Mouse (Mus musculus) CH12F3 (cell line): ENCODE data around the gene Insm1.

Experiments used
- in situ Hi-C: fragments of 300-500 bp; cut with MboI; formaldehyde crosslinking; loops from 2 replicates; pipeline ENCODE4 v1.14.3; 2020; ENCODE audit warnings: low sequenced_read_pairs

Gene Insm1

DNA sequence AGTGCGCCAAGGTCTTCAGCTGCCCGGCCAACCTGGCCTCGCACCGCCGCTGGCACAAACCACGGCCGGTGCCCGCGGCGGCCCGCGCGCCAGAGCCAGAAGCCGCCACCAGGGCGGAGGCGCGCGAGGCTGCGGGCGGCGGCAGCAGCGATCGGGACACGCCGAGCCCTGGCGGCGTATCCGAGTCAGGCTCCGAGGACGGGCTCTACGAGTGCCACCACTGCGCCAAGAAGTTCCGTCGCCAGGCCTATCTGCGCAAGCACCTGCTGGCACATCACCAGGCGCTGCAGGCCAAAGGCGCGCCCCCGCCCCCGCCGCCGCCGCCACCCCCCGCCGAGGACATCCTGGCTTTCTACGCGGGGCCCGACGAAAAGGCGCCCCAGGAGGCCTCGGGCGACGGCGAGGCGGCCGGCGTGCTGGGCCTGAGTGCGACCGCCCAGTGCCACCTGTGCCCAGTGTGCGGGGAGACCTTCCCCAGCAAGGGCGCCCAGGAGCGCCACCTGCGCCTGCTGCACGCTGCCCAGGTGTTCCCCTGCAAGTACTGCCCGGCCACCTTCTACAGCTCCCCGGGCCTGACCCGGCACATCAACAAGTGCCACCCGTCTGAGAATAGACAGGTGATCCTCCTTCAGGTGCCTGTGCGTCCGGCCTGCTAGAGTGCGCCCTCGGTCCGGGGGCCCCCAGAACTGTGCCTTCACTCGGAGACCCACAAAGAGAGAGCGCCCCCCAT, 1.6 kb downstream of the Insm1 start:
- in situ Hi-C loops, result no loop called here

DNA sequence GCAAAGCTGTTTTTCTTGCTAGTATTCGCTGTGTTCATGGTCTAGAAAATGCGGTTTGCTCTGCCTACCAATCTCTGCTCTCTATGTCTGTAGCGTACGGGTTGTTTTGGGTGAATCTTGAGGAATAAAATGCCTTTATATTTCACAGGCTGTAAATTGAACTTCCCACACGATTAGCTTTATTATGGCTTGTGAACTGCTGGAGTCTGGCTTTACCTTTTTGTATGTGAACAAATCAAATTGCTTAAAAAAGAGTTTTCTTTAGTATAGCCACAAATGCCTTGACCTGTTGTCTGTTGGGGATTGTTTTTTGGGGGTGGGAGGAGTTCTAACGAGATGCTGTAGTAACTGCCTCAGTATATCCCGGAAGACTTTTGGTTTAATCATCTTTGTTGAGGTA, 2.4 kb downstream of the Insm1 start:
- in situ Hi-C loops, result no loop called here

DNA sequence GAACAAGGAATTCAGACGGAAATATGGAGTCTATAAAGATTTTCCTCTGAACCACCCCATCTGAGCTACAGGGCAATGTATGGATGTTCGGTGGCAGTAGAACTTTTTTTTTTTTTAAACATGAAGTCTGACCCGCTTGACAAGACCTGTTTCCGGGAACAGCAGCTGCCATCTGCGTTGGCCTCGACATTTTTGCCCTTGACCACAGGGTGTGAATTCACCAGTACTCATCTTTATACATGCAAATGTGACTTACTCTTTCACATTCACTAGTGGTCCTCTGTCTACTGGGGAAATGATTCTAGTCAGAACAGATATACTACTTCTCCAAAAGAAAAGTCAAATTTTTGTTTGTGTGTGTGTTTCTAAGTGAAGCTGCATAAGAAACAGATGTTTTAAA, 4.1 kb downstream of the Insm1 start:
- in situ Hi-C loops, result no loop called here

DNA sequence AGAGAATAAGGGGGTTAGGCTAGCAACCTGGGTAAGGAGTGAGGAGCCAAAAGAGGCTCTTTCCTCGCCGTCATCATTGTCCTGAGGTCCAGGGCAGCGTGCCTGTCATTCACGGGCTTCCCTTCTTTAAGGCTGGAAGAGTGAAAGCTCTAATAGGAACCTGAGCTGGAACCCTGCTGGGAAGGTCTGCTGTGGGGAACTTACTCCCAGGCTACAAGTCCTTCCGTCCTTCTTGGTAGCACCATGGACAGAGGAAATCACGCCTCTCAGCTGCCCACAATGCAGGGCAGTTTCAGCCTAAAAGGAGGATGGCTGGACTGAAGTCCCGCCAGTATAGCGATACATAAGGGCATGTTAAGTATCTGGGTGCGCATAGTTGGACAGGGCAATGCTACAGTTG, 4.8 kb downstream of the Insm1 start:
- in situ Hi-C loops, result no loop called here

DNA sequence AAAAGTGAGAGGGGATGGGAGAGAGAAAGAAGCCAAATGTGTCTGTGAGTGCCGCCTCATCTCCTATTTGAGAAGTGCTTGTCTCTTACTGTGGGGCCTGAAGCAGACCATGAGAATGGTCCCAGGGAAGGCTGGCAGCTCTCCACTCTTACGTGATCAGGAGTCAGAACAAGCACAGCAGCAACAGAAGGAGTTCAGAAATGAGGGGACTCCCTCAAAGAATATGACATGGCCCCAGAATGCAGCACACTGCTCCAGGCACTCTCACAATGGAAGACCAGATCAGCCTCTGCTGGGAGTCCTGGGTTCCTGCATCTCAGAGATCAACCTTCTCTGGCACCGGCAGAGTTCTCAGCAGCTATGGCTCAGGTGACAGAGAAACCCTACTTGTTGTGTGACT, 5.9 kb downstream of the Insm1 start:
- in situ Hi-C loops, result no loop called here

DNA sequence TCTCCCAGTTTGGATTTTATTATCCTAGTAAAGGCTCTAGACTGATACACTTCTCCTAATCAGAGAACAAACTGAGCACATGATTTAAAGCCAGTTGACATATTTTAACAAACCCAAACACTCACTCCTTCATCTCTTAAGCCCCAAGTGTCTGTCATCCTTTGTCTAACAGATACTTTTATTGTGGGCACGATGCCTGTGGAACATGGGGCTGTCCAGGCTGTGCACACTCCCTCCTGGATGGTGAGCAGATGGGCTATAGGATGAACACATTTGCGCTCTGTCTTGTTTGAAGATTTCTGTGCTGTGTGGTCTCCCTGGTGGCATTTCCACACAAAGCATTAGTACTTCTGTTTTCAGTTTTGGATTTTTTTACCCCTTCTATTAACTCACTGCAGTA, 6.7 kb downstream of the Insm1 start:
- in situ Hi-C loops, result no loop called here

DNA sequence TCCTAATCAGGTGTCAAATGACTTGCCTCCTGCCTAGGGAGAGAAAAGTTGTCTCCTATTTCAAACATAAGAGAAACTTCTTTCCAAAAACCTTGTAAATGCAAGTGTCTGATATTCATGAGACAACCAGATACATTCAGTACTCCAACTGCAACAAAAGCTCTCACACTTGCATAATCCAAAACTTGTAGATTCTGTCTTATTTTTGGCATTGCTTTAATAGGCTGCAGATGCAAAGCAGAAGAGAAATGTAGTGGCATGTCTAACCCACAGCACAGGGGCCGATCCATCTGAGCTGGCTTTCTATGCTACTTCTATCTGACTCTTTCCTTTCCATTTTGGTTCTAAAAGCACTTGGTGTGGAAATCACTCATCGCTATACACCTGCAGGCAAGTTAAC, 9.8 kb downstream of the Insm1 start:
- in situ Hi-C loops, result no loop called here

DNA sequence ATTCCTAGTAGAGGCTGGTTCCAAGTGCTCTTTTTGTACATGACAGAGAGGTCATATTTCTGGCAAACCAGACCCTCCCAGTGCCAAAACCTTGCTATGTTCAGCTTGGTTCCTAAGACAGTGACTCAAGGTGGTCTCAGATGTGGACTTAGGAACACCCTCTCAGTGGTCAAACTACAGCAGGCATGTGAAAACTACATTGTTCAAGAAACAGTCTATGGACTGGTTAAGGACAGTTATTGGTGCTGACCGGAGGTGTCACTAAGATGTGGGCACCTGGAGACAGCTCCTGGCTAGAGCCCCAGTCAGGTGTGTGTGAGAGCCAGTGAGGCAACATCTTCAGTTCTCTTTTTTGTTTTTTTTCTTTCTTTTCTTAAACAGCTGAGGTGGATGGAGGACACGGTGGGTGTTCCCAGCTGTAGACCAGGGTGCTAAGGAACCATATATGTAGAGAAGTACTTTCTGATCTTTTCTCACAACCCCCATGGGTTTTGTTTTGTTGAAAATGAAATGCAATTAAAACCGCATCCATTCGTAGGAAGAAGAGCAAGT, 17.6 kb downstream of the Insm1 start:
- in situ Hi-C loops, result no loop called here

DNA sequence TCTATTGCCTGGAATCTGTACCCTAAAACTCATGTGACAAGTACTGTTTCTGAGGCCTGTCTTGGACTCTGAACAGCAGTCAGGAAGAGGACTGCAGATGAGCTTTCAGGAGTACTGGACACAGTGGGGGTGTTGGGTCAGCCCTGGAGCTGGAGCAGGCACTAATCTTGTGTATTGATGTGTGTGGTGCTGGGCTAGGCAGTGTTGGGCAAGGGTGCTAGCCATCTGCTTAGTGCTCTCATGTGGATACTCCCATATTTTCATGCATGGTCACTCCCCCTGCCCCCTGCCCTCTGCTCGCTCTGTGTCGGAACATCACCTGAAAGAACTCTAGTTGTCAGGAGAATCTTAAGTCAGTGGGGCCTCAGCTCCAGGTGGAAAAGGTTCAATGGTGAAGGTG, 22.3 kb downstream of the Insm1 start:
- in situ Hi-C loops, result no loop called here

DNA sequence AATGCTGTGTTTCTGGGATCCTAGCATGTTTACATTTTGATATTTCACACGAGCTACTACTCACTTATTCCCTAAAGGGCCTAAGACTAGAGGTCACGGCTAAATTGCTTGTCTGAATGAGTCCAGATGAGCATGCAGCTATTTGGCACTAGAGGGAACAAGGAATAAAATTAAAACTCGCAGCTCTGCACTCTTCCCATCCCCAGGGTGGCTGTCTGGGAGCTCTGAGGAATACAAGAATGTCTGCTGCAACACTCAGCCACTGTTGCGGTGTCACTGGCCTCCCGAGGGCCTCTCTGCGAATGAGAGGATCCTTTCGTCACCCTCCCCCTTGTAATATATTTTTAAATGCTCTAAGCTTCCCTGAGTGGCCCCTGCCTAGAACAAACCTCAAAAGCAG, 23.7 kb downstream of the Insm1 start:
- in situ Hi-C loops, result no loop called here

DNA sequence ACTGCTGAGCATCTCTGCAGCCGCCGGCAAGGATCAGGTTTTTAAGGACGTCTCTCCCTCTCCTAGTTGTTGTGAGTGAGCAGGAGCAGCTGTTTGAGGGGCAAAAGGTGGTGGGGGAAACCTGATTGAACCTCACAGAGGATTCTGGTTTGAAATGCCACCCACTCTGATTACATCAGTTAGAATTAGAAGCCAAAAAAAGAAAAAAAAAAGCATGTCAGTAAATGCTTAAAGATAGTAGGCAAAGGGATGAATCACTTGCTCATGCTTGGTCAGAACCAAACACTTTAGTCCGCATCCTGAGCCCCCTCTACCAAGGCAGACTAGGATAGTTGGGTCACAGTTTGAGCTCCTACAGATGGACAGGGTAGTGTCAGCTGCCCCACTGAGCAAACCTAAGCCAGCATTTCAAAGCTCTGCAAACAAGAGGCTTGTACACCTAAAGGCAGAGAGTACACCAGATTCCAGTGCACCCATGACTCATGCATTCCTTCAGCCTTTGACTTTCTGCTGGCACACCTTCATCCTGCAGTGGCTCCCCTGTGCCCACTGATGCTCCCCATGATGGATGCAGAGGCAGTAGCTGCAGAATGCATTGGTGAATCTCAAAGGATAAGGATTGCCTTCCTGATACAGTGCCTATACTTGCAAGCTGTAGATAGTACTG, 24.8 kb downstream of the Insm1 start:
- in situ Hi-C loops, result no loop called here

DNA sequence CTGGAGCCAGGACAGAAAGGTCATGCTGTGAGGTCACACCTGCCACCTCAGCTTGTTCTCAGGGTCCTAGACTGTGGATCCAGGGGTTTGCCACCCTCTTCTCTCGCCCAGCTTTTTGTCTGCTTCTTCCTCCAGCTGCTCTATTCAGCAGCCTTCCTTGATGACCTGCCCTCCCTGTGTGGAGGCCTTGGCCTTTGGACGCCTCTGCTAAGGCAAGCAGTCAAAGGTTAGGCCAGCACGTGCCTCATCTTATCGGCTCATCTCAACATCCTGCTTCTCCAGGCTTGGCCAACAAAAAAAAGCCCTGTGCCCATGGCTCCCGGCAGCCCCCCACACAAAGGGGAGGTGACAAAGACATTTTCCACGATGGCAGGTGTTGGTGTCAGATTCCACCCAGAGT, 25.9 kb downstream of the Insm1 start:
- in situ Hi-C loops, result no loop called here

DNA sequence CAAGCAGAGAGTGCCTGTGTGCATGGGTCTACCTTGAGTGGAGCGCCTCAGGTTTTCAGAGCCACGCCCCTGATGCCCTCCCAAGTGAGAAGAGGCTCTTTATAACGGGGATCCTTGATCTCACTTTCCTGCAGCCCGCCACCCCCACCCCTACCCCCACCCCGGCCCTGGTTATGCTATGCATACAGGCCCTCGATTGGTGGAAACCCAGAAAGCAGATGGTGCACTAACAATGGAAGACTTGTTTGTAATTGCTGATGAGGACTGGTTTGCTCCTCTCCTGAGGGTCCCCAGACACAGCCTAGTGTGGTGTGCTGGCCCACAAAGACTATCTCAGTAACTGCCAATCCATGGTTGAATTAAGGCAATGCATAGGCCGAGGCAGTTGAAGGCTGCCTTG, 27.3 kb downstream of the Insm1 start:
- in situ Hi-C loops, result no loop called here

DNA sequence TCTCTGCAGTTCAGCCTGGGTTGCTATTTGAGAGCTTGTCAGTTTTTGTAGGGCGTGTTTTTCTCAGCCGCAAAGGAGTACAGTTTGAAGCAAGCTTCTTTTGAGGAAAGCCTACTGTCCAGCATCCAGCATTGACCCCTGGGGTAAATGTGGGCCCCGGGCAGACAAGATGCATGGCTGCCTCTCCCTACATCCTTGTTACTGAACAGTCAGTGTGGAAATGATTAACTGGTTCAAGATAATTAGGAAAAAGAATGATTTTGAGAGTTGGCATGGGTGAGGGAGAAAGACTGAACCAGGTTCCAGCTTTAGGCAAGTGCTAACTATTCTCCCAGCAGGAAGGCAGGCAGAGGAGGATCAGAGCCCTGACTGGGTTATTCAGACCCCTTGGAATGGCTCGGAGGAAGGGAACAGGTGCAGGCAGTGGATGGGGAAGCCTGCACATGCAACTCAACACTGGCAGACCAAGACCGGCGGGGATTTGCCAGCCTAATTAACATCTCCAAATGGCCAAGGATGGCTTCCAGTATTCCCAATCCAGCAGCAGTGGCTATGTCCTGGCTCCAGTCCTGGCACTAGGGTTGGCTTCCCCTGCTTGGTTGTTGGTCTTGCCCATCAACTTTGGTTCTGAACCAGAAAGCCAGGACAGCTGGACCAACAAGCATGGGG, 28.6 kb downstream of the Insm1 start:
- in situ Hi-C loops, result no loop called here

DNA sequence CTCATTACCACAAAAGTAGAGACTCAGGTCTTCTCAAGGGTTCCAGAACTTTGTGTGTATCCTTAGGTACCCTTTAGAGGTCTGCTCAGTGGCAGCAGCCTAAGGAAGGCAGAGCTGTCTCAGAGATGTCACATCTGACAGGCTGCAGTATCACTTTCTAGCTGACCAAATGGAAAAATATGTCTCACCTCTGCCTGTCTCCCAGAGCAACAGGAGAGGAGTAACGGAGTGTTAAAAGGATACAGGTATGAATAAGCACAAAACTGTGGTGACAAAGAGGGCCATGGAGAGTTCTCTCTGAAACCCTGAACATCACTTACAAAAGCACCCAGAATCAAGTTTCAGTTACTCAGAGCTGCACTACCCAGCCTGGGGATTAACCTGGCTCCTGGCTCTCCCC, 32.7 kb downstream of the Insm1 start:
- in situ Hi-C loops, result no loop called here

DNA sequence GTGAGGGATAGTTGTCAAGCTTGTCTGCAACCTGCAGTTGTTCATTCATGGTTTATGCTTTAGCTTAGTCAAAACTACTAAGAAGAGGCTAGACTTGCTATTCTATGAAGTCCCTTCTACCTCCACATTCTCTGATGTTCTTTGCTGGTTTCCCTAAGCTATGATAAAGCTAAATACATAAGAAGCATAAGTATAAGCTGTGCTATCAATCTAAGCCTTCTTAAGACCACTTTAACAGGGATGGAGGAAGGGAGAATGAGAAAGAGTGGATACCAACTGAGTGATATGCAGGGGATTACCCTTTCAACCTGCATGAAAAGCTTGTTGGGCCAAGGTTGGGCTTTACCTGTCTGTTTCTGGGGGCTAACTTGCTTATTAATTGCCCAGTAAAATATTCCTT, 33.9 kb downstream of the Insm1 start:
- in situ Hi-C loops, result no loop called here

DNA sequence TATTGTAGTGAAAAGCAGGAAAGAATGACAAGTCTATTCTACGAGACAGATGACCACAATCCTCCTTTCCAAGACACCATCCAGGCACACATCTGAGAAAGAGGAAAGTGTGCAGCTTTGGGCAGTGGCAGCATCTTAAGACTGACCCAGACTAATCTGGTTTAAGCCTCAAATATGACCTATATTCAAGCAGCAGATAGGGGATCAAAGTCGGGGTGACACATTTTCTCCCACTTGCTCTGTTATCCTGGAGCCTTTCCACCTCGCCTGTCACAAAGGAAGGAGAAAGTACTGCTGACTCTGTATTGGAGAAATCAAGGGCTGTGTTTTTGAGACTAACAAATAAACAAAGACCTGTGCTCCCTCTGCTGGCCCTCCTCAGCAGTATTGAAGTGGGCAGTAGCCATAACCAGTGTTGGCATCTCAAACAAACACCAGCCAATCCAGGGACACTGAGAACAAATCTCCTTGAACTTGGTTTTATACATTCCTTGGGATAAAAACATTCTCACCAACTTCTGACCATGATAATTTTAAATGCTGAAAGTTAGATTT, 34.7 kb downstream of the Insm1 start:
- in situ Hi-C loops, result no loop called here

DNA sequence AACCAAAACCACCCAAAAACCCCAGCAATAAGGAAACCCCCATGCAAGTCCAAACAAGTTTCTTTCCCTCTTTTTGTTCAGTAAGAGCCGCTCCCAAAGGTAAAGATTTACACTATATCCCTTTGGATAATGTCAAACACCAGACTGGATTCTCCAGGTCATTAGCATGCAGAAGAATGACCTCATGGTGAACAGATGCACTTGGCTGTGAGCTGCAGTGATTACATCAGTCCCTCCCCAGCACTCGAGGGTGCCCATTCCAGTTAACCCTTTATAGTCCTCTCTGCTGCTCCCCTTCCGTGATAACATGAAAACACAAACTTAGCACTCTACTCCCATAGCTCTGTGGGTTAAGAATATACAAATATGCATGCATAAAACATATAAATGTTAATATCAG, 35.3 kb downstream of the Insm1 start:
- in situ Hi-C loops, result no loop called here

DNA sequence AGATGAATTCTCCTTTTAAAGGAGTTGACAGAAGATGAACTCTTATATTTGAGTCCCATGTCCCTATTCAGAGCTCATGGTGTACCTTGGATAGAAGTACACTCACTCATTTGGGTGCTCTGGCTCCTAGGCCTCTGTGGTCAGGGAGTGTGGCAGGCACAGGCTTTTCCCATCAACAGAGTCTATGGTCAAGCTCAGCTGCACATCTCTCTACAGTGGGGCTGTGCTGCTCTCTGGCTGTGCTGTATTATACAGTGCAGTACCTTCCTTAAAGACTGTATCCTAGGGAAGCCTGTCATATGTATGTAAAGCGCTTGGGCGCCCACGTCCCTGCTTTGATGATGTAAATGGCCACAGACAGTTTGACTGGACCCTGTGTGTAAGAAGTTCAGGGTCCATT, 35.9 kb downstream of the Insm1 start:
- in situ Hi-C loops, result no loop called here

DNA sequence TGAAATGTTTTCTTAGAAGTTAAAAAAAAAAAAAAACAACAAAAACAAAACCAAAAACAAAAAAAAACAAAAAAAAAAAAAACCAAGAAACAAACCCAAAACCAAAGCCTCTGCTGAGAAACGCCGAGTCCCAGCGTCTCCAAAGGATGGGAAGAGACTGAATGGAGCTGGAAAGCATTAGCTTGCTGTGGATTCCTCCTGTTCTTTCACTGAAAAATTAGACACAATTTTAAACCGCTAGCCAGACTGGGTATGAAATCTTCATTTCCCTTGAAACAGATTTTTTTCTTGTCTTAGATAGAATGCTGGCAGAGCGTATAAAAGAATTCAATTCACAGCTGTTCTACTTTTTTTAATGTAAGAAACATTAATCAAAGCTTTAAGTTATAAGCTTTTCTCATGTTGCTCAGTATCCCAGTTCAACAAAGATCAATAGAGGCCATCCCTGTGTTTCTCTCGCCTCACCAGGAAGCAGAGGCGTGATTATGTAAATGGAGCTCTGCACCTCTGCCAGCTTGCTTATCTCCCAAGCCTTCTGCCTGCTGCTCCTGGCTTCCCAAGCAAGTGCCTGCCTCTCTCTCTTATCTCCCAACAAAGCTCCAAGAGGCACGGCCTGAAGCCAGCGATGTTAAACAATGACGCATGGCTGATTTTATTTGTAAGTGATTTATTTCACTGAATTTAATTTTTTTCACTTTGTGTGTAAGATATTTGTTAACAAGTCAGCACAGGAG, 37.2 kb downstream of the Insm1 start:
- in situ Hi-C loops, result no loop called here
